ENCODE assay signal across 13 mouse cellular contexts in the genomic region with DNA sequence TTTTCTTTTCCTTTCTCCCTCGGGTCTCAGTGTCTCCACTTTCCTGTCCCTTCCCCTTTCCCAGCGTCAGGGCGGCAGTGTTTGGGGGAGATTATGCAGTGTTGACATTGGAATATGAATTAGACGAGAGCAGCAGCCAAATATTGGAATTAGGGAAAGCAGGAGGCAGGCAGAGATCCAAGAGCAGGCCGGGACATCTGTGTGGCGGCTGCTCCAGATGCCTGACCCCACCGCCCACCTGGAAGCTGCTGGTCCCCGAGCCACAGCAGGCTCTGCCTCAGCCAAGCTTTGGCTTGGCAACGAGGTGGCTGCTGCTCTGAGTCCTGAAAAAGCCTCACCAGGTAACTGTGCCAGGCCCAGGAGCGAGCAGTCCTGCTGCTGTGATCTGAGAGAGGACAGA. TPM values are rescaled to one million over a fixed set of nuclear protein-coding genes. Genes with fewer than 3 reads are reported as not detected.
DNase-seq lines count a peak whose midpoint lies in the region; ATAC-seq and TF ChIP-seq lines count a peak whose summit lies in the region.
"Had no signal": no experiment of that assay in that cellular context is flagged by ENCODE, and none has a peak within 500 bp of the region (broad histone marks: within the 10 kb centered on the region; RNA-seq: fewer than 3 reads in every experiment).

No protein-coding gene starts in this region.

- H3K27ac ChIP-seq in forebrain, embryonic 12.5 days = peak overlapping the region; percentile 56
- no peak overlapping the region for H3K27ac ChIP-seq in forebrain, embryonic 13.5 days
- H3K27ac ChIP-seq in lung, embryonic 14.5 days (ENCODE audit: low read depth) = no peak overlapping the region
- no peak overlapping the region for H3K27ac ChIP-seq in limb, embryonic 11.5 days (replicated peaks; ENCODE audit: low read depth, low read length)
- H3K27ac ChIP-seq: limb, embryonic 12.5 days had no signal

- ATAC-seq in forebrain, embryonic 12.5 days (ENCODE audit: low FRiP score) = no peak
- no peak for ATAC-seq in forebrain, embryonic 13.5 days
- no peak for ATAC-seq in lung, embryonic 14.5 days (ENCODE audit: insufficient read depth)
- no peak for ATAC-seq in limb, embryonic 11.5 days (ENCODE audit: insufficient number of reproducible peaks, low FRiP score, low TSS enrichment, low read depth)
- ATAC-seq in megakaryocyte, adult 5-6 weeks (ENCODE audit: poor library complexity, severe bottlenecking) = no peak
- ATAC-seq: lung, postnatal 0 days had no signal

- H3K27me3 ChIP-seq in forebrain, embryonic 12.5 days = peaks cover 17% of the 10 kb centered on the region; the same call in 1 of the 2 replicates
- H3K27me3 ChIP-seq in forebrain, embryonic 13.5 days = peaks cover 3% of the 10 kb centered on the region; the same call in 1 of the 2 replicates
- no peaks in the 10 kb centered on the region for H3K27me3 ChIP-seq in lung, embryonic 14.5 days (ENCODE audit: insufficient read depth, low read length)
- no peaks in the 10 kb centered on the region for H3K27me3 ChIP-seq in limb, embryonic 11.5 days (ENCODE audit: control insufficient read depth, insufficient read depth, low read length)

- H3K36me3 ChIP-seq in forebrain, embryonic 12.5 days (replicated peaks) = no peaks in the 10 kb centered on the region
- H3K36me3 ChIP-seq in forebrain, embryonic 13.5 days (ENCODE audit: poor library complexity, severe bottlenecking) = no peaks in the 10 kb centered on the region
- no peaks in the 10 kb centered on the region for H3K36me3 ChIP-seq in lung, embryonic 14.5 days (ENCODE audit: insufficient read depth)
- no peaks in the 10 kb centered on the region for H3K36me3 ChIP-seq in limb, embryonic 11.5 days (ENCODE audit: control insufficient read depth, insufficient read depth, low read length)
- H3K36me3 ChIP-seq: limb, embryonic 12.5 days had no signal

- H3K9ac ChIP-seq in forebrain, embryonic 12.5 days = no peak overlapping the region
- no peak overlapping the region for H3K9ac ChIP-seq in forebrain, embryonic 13.5 days
- no peak overlapping the region for H3K9ac ChIP-seq in lung, embryonic 14.5 days
- no peak overlapping the region for H3K9ac ChIP-seq in limb, embryonic 11.5 days (ENCODE audit: low read length)
- H3K9ac ChIP-seq: limb, embryonic 12.5 days had no signal

- TF ChIP-seq CTCF in lung, embryonic 14.5 days (IDR thresholded peaks at IDR 0.05; ENCODE audit: low read depth) = no peak

- peaks cover 51% of the 10 kb centered on the region for H3K4me1 ChIP-seq in forebrain, embryonic 12.5 days
- peaks cover 24% of the 10 kb centered on the region for H3K4me1 ChIP-seq in forebrain, embryonic 13.5 days
- H3K4me1 ChIP-seq in lung, embryonic 14.5 days (ENCODE audit: insufficient read depth) = peaks cover 2% of the 10 kb centered on the region; the same call in 1 of the 2 replicates
- no peaks in the 10 kb centered on the region for H3K4me1 ChIP-seq in limb, embryonic 11.5 days (ENCODE audit: control insufficient read depth, insufficient read depth, low read length)

- DNase-seq in lung, embryonic 14.5 days = peak; percentile 57
- DNase-seq in lung, adult 18-20 months = no peak
- DNase-seq in limb, embryonic 11.5 days (ENCODE audit: low spot score) = peak; percentile 53
- DNase-seq in layer of hippocampus, adult 9-11 months = no peak
- no peak for DNase-seq in layer of hippocampus, postnatal 36 days
- DNase-seq: adrenal gland, postnatal 25 days; kidney, postnatal 25 days; thymus, postnatal 36 days had no signal

- H3K4me3 ChIP-seq in forebrain, embryonic 12.5 days (replicated peaks) = no peak overlapping the region
- H3K4me3 ChIP-seq in forebrain, embryonic 13.5 days = no peak overlapping the region
- H3K4me3 ChIP-seq in lung, embryonic 14.5 days (ENCODE audit: low read depth, low read length) = no peak overlapping the region
- no peak overlapping the region for H3K4me3 ChIP-seq in limb, embryonic 11.5 days (ENCODE audit: low read depth, low read length)
- H3K4me3 ChIP-seq: limb, embryonic 12.5 days had no signal

- no peaks in the 10 kb centered on the region for H3K9me3 ChIP-seq in forebrain, embryonic 12.5 days
- H3K9me3 ChIP-seq in forebrain, embryonic 13.5 days (replicated peaks) = no peaks in the 10 kb centered on the region
- no peaks in the 10 kb centered on the region for H3K9me3 ChIP-seq in lung, embryonic 14.5 days (ENCODE audit: low read depth, low read length)
- H3K9me3 ChIP-seq in limb, embryonic 11.5 days (ENCODE audit: control insufficient read depth, low read length) = no peaks in the 10 kb centered on the region
- H3K9me3 ChIP-seq: limb, embryonic 12.5 days had no signal

- 40% methylated on average over 10 of the region's 10 CpGs for WGBS in forebrain, embryonic 12.5 days
- WGBS in forebrain, embryonic 13.5 days = 34% methylated on average over 10 of the region's 10 CpGs
- 15% methylated on average over 10 of the region's 10 CpGs for WGBS in lung, embryonic 14.5 days
- 45% methylated on average over 10 of the region's 10 CpGs for WGBS in limb, embryonic 11.5 days

- no peak overlapping the region for H3K4me2 ChIP-seq in forebrain, embryonic 12.5 days
- no peak overlapping the region for H3K4me2 ChIP-seq in forebrain, embryonic 13.5 days
- H3K4me2 ChIP-seq in lung, embryonic 14.5 days = no peak overlapping the region
- H3K4me2 ChIP-seq in limb, embryonic 11.5 days (ENCODE audit: low read depth, severe bottlenecking) = no peak overlapping the region
- H3K4me2 ChIP-seq: limb, embryonic 12.5 days had no signal

RNA-seq across cellular contexts. Expression of a gene that starts 36.3 kb away (rescaled TPM):
- 9.5 and 10.0 TPM in 2 replicates for polyA plus RNA-seq in forebrain, embryonic 12.5 days (2016; fragmentation: Nextera tagmentation; extraction: Ambion mirVana)
- 6.7 and 9.0 TPM in 2 replicates for polyA plus RNA-seq in forebrain, embryonic 13.5 days (2015; fragmentation: Nextera tagmentation; extraction: Ambion mirVana)
- polyA plus RNA-seq in lung, embryonic 14.5 days (2014; fragmentation: Nextera tagmentation; extraction: Ambion mirVana) = 14.7 and 16.9 TPM in 2 replicates
- 8.2 and 9.8 TPM in 2 replicates for polyA plus RNA-seq in limb, embryonic 11.5 days (2014; fragmentation: Nextera tagmentation; extraction: Ambion mirVana)
- 82.5 and 84.8 TPM in 2 replicates for total RNA-seq in megakaryocyte, adult 5-6 weeks (2015)
- total RNA-seq in megakaryocyte, adult 5-6 weeks (2017) = 28.7 and 42.0 TPM in 2 replicates
- 10 to 100 TPM; 13.3 to 14.5 TPM for total RNA-seq in layer of hippocampus, postnatal 36 days (2021)

Comparison
In these comparisons a context has a peak if more than half of its experiments do, and no peak if none do; other contexts are left out.
1. DNase-seq: peak in lung, embryonic 14.5 days (single experiment) and limb, embryonic 11.5 days (single experiment); none in lung, adult 18-20 months (0 of 2), layer of hippocampus, adult 9-11 months (single experiment) and layer of hippocampus, postnatal 36 days (0 of 2).